Mouse (Mus musculus) embryonic fibroblast, embryonic 13.5 days (primary cell): Measurements from ENCODE around the gene Fam187b.

Source experiments
- CTCF ChIP-seq: IDR thresholded peaks from 2 replicates; pipeline ENCODE4 v1.5.1; 2011; ENCODE audit warnings: mild to moderate bottlenecking, control low read depth, low read length, moderate library complexity, borderline replicate concordance; ENCODE audit not compliant: insufficient read depth
- POLR2A ChIP-seq: IDR thresholded peaks from 2 replicates; pipeline ENCODE4 v1.6.1; 2011; ENCODE audit warnings: low read depth, mild to moderate bottlenecking, control low read depth, low read length, moderate library complexity

DNA sequence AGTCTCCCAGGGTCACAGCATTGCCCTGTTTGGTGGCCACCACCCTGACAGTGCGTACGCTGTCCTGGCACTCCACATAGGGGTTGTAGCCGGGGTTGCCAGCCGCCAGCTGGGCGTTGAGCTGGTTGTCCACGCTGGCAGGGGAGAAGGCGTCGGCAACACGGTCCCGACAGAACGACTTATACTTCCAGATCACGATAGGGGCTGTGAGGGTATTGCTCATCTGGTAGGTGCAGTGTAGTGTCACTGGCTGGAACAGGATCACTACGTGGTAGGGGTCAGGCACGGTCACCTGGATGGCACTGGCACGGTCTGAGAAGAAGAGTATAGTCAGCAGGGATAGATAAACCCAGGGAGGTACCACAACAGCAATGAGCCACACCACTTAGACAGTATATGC lies 1.7 kb upstream of the Fam187b start:
- TF ChIP-seq CTCF: no peak
- TF ChIP-seq POLR2A: no peak
